Mouse (Mus musculus): ENCODE measurements around the gene Mlf1.

- no peak for TF ChIP-seq CTCF (IDR thresholded peaks at IDR 0.05; ENCODE audit: control insufficient read depth, insufficient read depth, low read length)
- no peak for TF ChIP-seq POLR2A (IDR thresholded peaks at IDR 0.05; ENCODE audit: borderline replicate concordance, control insufficient read depth, low read depth, low read length)
Observed at GRCm38 (mm10) chr3:67373872-67374271, at the start of gene Mlf1.
